Mouse (Mus musculus) lung, adult 2 months (tissue): Measurements from ENCODE around the gene Ache.

Source experiments
- CTCF ChIP-seq: fragments of 200-500 bp; IDR thresholded peaks from 2 replicates; pipeline ENCODE4 v1.5.1; 2011; ENCODE audit warnings: mild to moderate bottlenecking, low read length, control low read depth; ENCODE audit not compliant: insufficient read depth
- POLR2A ChIP-seq: fragments of 200-500 bp; IDR thresholded peaks from 2 replicates; pipeline ENCODE4 v1.6.1; 2011; ENCODE audit warnings: low read depth, mild to moderate bottlenecking, control low read depth, low read length, borderline replicate concordance; ENCODE audit errors: extremely low read depth

- TF ChIP-seq CTCF: no peak
- TF ChIP-seq POLR2A: no peak
Measured at GRCm38 (mm10) chr5:137343412-137343811, 56.1 kb downstream of the Ache start.
